Mouse (Mus musculus): ENCODE results near the gene 2010111I01Rik.
"Not testable (repeated sequence)": the region's sequence is repeated elsewhere in the genome, so short reads cannot be mapped to it uniquely, and the experiment has no call there.

2010111I01Rik gene

DNA sequence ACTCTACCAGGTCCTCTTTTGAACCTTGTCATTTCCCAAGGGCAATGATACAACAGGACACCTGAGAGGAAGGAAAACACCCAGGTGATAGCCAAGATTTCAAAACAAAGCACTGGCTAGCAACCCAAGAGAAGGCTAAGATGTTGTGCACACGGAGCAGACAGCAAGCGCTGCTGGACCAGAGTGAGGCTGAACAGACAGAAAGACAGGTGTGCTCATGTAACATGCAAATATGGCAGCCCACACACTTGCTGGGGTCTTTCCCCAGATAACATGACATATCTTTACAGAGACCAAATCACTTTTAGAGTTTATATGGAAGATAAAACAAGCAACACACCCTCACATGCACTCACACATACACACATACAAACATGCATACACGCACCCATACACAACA lies 379.8 kb downstream of the 2010111I01Rik start:
- DNase-seq (ENCODE audit: low read depth, low spot score): no peak

DNA sequence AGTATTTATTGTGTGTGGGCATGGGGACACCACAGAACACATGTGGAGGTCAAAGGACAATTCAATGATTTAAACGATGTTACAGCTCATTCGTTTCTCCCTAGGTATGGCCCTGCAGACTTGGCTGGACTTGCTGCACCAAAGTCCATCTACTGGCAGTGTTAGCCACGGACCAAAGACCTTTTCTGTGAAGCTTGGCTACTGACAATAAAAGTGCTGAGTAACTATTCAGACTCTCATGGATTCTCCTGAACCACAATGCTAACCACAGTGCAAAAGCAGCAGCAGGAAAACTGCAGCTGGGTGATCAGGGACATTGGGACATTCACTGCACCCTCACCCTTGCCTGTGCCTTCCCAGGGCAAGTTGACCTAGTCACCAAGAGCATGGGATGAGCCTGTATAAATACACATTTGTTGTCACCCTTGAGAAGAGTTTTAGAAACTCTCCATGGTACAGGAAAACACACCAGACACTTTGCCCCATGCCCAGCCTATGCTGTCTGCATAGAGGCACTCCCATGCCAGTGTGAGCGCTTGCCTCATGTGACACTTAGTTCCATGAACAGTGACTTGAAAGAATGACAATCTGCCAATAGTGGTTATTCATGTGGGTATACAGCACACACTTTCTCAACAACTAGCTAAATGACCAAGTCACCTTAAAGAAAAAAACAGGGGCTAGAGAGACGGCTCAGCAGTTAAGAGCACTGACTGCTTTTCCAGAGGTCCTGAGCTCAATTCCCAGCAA lies 381.0 kb downstream of the 2010111I01Rik start:
- DNase-seq (ENCODE audit: low read depth, low spot score): no peak

DNA sequence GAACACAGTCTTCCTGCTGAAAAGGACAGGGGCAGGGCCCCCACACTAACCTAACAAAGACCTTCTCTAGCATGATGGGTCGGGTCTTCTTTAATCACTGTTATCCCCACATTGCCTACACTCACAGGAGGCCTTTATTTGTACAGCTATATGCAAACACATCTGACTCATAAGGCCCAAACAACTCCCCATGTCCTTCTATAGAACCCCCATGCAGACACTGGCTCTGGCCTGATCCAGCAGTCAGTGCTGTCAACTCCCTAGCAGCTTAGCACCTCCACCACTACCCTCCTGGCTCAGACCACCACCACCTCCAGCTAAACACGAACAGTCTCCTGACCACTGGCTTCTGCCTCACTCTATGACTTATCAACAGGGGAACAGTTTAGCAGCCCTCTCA lies 382.9 kb downstream of the 2010111I01Rik start:
- DNase-seq (ENCODE audit: low read depth, low spot score): no peak

DNA sequence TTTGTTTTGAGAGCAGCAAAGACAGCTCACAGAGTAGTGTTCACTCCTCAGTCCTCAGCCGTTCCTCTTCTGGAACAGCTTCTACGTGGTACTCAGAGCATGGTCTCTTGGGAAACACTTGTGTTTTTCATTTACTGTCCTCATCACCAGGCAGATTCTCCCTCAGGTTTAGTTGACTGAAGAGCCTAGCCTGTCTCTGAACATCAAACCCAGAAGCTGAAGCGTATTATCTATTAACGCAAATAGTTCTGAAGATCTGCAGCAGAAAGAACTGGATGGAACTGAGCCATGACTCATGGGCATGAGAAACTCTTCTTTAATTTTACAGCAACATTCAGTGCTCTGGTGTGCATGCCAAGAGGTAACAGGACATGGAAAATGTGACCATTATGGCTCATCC lies 385.4 kb downstream of the 2010111I01Rik start:
- no peak for DNase-seq (ENCODE audit: low read depth, low spot score)

DNA sequence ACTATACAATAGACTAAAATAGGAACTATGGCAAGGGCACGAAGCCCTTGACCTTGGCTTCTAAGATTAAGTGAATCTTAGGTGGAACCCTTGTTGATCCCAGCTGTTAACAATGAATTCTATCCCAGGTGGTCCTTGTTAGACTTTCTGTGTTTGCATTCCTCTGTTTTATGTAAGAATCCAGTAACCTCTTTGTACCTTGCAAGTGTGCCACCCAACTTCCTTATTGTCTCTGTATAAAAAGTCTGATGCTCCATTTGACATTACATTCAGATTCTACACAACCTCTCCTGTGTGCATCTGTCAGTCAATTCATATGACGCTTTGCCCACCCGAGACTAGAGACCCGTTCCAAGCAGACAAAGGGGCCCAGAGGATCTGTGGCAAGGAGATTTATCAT lies 388.6 kb downstream of the 2010111I01Rik start:
- DNase-seq (ENCODE audit: low read depth, low spot score): not testable (repeated sequence)

GRCm38 (mm10) chr13:63356101-63356500 lies 391.4 kb downstream of the 2010111I01Rik start:
- DNase-seq (ENCODE audit: low read depth, low spot score): no peak

- DNase-seq (ENCODE audit: low read depth, low spot score): peak; percentile 65
Measured at GRCm38 (mm10) chr13:63356558-63356957, 391.9 kb downstream of the 2010111I01Rik start.

DNA sequence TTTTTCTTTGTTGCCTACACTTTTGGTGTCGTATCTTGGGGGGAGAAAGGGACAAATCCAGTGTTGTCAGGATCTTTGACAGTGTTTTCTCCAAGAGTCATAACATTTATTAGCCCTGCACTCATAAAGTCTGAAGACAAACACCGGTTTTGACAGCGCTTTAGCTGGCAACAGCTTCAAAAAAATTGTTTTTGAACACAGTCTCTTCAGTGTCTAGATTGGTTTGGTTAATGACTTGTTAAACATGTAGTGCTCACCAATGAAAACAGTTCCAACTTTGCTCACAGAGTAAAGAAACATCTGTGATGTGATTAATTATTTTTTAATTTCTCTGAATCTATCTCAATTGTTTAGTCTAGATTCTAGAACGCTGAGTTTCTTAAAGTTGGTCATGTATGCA lies 394.7 kb downstream of the 2010111I01Rik start:
- DNase-seq (ENCODE audit: low read depth, low spot score): no peak

- DNase-seq (ENCODE audit: low read depth, low spot score): no peak
Measured at GRCm38 (mm10) chr13:63360111-63360885, 395.6 kb downstream of the 2010111I01Rik start.

- DNase-seq (ENCODE audit: low read depth, low spot score): no peak
Measured at GRCm38 (mm10) chr13:63361755-63362154, 397.1 kb downstream of the 2010111I01Rik start.

- DNase-seq (ENCODE audit: low read depth, low spot score): no peak
Measured at GRCm38 (mm10) chr13:63373460-63374166, 408.9 kb downstream of the 2010111I01Rik start.
